10 mouse cellular contexts compared by ENCODE assay signal in the genomic region with DNA sequence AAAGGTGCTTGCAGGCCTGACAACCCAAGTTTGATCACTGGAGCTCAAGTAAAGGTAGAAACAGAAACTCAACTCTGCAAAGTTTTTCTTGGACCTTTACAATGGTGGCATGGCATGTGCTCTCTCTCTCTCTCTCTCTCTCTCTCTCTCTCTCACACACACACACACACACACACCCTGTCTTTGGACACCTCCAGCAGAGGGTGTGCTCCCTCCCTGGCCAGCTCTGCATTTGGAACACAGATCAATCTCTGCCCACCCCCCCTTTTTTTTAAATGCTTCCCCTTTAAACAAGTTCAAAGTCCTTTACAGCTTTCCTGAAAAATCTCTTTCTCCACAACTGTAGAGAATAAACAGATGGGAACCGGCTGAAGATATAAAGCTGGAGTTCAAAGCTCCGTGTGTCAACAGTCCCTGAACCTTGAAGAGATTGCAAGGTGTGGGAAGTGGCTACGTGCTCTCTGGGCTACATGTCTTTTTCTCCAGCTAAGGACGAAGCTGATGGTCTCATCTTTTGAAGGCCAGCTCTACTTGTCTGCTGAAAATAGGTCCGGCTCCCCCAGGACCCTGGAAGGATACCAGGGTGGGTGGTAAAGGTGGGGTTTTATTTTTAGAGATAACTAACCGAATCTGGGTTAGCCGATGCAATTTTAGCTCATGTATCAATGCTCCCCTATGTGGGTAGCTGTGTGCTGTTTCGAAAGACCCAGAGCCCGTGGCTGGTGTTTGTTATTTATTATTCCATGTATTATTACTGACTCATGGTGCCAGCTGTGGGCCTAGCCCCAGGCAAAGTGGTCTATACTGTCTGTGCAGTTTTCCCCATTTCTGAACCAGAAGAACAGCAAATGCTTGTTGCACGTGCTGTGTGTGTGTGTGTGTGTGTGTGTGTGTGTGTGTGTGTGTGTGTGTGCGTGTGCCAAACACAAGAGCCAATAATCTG.
DNase-seq lines count a peak whose midpoint lies in the region; ATAC-seq and TF ChIP-seq lines count a peak whose summit lies in the region.
"Had no signal": no experiment of that assay in that cellular context is flagged by ENCODE, and none has a peak within 500 bp of the region (broad histone marks: within the 10 kb centered on the region; RNA-seq: fewer than 3 reads in every experiment).

No protein-coding gene starts in this region.

- H3K36me3 ChIP-seq in heart, embryonic 13.5 days, result no peaks in the 10 kb centered on the region
- H3K36me3 ChIP-seq in midbrain, embryonic 11.5 days (ENCODE audit: control insufficient read depth, insufficient read depth, low read length), result no peaks in the 10 kb centered on the region
- H3K36me3 ChIP-seq in midbrain, postnatal 0 days (ENCODE audit: insufficient read depth, low read length), result no peaks in the 10 kb centered on the region
- no peaks in the 10 kb centered on the region for H3K36me3 ChIP-seq in intestine, postnatal 0 days (ENCODE audit: control insufficient read depth, insufficient read depth)
- H3K36me3 ChIP-seq: hindbrain, embryonic 15.5 days had no signal

- peaks cover 83% of the 10 kb centered on the region for H3K4me1 ChIP-seq in heart, embryonic 13.5 days
- peaks cover 35% of the 10 kb centered on the region for H3K4me1 ChIP-seq in midbrain, embryonic 11.5 days (ENCODE audit: control insufficient read depth, insufficient read depth, low read length)
- peaks cover 4% of the 10 kb centered on the region for H3K4me1 ChIP-seq in midbrain, postnatal 0 days (ENCODE audit: insufficient read depth, low read length)
- no peaks in the 10 kb centered on the region for H3K4me1 ChIP-seq in intestine, postnatal 0 days (replicated peaks; ENCODE audit: control insufficient read depth, insufficient read depth, low read length)

- H3K9me3 ChIP-seq in heart, embryonic 13.5 days, result no peaks in the 10 kb centered on the region
- H3K9me3 ChIP-seq in midbrain, embryonic 11.5 days (ENCODE audit: control insufficient read depth, low read length), result no peaks in the 10 kb centered on the region
- H3K9me3 ChIP-seq in midbrain, postnatal 0 days (ENCODE audit: low read length), result no peaks in the 10 kb centered on the region
- H3K9me3 ChIP-seq in intestine, postnatal 0 days (ENCODE audit: control insufficient read depth), result no peaks in the 10 kb centered on the region
- H3K9me3 ChIP-seq: hindbrain, embryonic 15.5 days had no signal

- H3K9ac ChIP-seq in heart, embryonic 13.5 days, result no peak overlapping the region; the same call in 1 of the 2 replicates
- H3K9ac ChIP-seq in midbrain, embryonic 11.5 days (ENCODE audit: low read length), result no peak overlapping the region
- H3K9ac ChIP-seq in midbrain, postnatal 0 days (replicated peaks; ENCODE audit: low read length, poor library complexity, severe bottlenecking), result no peak overlapping the region
- no peak overlapping the region for H3K9ac ChIP-seq in intestine, postnatal 0 days (ENCODE audit: low read depth, low read length)
- H3K9ac ChIP-seq: hindbrain, embryonic 15.5 days had no signal

- ATAC-seq in heart, embryonic 13.5 days (ENCODE audit: extremely low read depth, insufficient number of reproducible peaks, low FRiP score, low TSS enrichment), result no peak
- no peak for ATAC-seq in midbrain, embryonic 11.5 days (ENCODE audit: low FRiP score)
- ATAC-seq in midbrain, postnatal 0 days (ENCODE audit: low FRiP score), result no peak
- peak; percentile 85 for ATAC-seq in intestine, postnatal 0 days

- H3K4me3 ChIP-seq in heart, embryonic 13.5 days, result no peak overlapping the region
- H3K4me3 ChIP-seq in midbrain, embryonic 11.5 days (ENCODE audit: low read depth, low read length), result no peak overlapping the region
- H3K4me3 ChIP-seq in midbrain, postnatal 0 days (ENCODE audit: low read depth, low read length), result no peak overlapping the region
- H3K4me3 ChIP-seq in intestine, postnatal 0 days (ENCODE audit: low read depth, low read length), result no peak overlapping the region
- H3K4me3 ChIP-seq: hindbrain, embryonic 15.5 days had no signal

- no peaks in the 10 kb centered on the region for H3K27me3 ChIP-seq in heart, embryonic 13.5 days (replicated peaks)
- peaks cover 72% of the 10 kb centered on the region for H3K27me3 ChIP-seq in midbrain, embryonic 11.5 days (ENCODE audit: control insufficient read depth, insufficient read depth, low read length)
- H3K27me3 ChIP-seq in midbrain, postnatal 0 days (ENCODE audit: insufficient read depth, low read length), result peaks cover 20% of the 10 kb centered on the region
- H3K27me3 ChIP-seq in intestine, postnatal 0 days (replicated peaks; ENCODE audit: control insufficient read depth, insufficient read depth, low read length), result no peaks in the 10 kb centered on the region

- peak overlapping the region; percentile 4; the same call in 1 of the 2 replicates for H3K27ac ChIP-seq in heart, embryonic 13.5 days (replicated peaks)
- H3K27ac ChIP-seq in midbrain, embryonic 11.5 days (ENCODE audit: low read depth, low read length), result no peak overlapping the region
- H3K27ac ChIP-seq in midbrain, postnatal 0 days (ENCODE audit: low read depth, low read length), result no peak overlapping the region
- no peak overlapping the region for H3K27ac ChIP-seq in intestine, postnatal 0 days (ENCODE audit: low read depth, low read length)
- H3K27ac ChIP-seq: hindbrain, embryonic 15.5 days; kidney, postnatal 0 days had no signal

- no peak overlapping the region for H3K4me2 ChIP-seq in heart, embryonic 13.5 days
- H3K4me2 ChIP-seq in midbrain, embryonic 11.5 days, result no peak overlapping the region
- no peak overlapping the region for H3K4me2 ChIP-seq in midbrain, postnatal 0 days (ENCODE audit: low read depth, low read length, poor library complexity, severe bottlenecking)
- H3K4me2 ChIP-seq in intestine, postnatal 0 days (replicated peaks; ENCODE audit: low read depth), result no peak overlapping the region
- H3K4me2 ChIP-seq: hindbrain, embryonic 15.5 days had no signal

- TF ChIP-seq CTCF in midbrain, postnatal 0 days (IDR thresholded peaks at IDR 0.05), result no peak
- peak; percentile 35 for TF ChIP-seq CTCF in intestine, postnatal 0 days (IDR thresholded peaks at IDR 0.05; ENCODE audit: low read depth)

- 56% methylated on average over 11 of the region's 11 CpGs for WGBS in heart, embryonic 13.5 days
- 74% methylated on average over 11 of the region's 11 CpGs for WGBS in midbrain, embryonic 11.5 days
- WGBS in midbrain, postnatal 0 days, result 64% methylated on average over 11 of the region's 11 CpGs
- WGBS in intestine, postnatal 0 days, result 33% methylated on average over 11 of the region's 11 CpGs

- no peak for DNase-seq in heart, postnatal 4 days
- peak; percentile 84 for DNase-seq in midbrain, embryonic 11.5 days (ENCODE audit: low spot score, missing footprints)
- DNase-seq in midbrain, postnatal 0 days (ENCODE audit: low spot score), result no peak
- DNase-seq in retina, postnatal 1 day, result no peak
- DNase-seq in layer of hippocampus, adult 18-20 months (ENCODE audit: low spot score in 2 of 2), result no peak
- DNase-seq: adrenal gland, postnatal 25 days had no signal
